Comparison of ENCODE assay signal across 10 mouse cellular contexts in genomic region chrY:1246117-1246516, GRCm38 (mm10). TPM values are rescaled to one million over a fixed set of nuclear protein-coding genes. Genes with fewer than 3 reads are reported as not detected.
DNase-seq lines count a peak whose midpoint lies in the region; ATAC-seq lines count a peak whose summit lies in the region.
"Had no signal": no experiment of that assay in that cellular context is flagged by ENCODE, and none has a peak within 500 bp of the region (broad histone marks: within the 10 kb centered on the region; RNA-seq: fewer than 3 reads in every experiment).

No protein-coding gene starts in this region.

- intact Hi-C loops in heart, postnatal 14 days (cut with DNase I): no loop called here

- H3K9me3 ChIP-seq in heart, embryonic 10.5 days: no peaks in the 10 kb centered on the region
- no peaks in the 10 kb centered on the region for H3K9me3 ChIP-seq in lung, embryonic 15.5 days
- H3K9me3 ChIP-seq in stomach, embryonic 14.5 days (ENCODE audit: control insufficient read depth, low read depth, low read length): no peaks in the 10 kb centered on the region
- H3K9me3 ChIP-seq: midbrain, embryonic 12.5 days had no signal

- 0 out of 2 replicates have a peak overlapping the region, but pooled peaks have one; percentile 6 for H3K4me2 ChIP-seq in lung, embryonic 15.5 days
- no peak overlapping the region for H3K4me2 ChIP-seq in stomach, embryonic 14.5 days (replicated peaks; ENCODE audit: low read depth, low read length)
- H3K4me2 ChIP-seq: midbrain, embryonic 12.5 days had no signal

- no peak for DNase-seq in heart, embryonic 10.5 days (ENCODE audit: low spot score)
- DNase-seq in heart, postnatal 14 days: no peak
- no peak for DNase-seq in lung, postnatal 4 days
- DNase-seq in cerebellum, postnatal 4 days (ENCODE audit: low spot score in 2 of 2): no peak
- no peak for DNase-seq in spleen, postnatal 10 days (ENCODE audit: low spot score in 2 of 2)

- no peak for ATAC-seq in lung, embryonic 15.5 days (ENCODE audit: borderline replicate concordance, extremely low read depth, low FRiP score, low TSS enrichment)
- peak; percentile 41 for ATAC-seq in inflammation-experienced regulatory T-cells, adult 6 months
- ATAC-seq in stomach, embryonic 14.5 days (ENCODE audit: insufficient number of reproducible peaks, insufficient read depth, low FRiP score, low read depth): no peak

- WGBS in heart, embryonic 10.5 days: 64% methylated on average over 6 of the region's 6 CpGs
- WGBS in lung, embryonic 15.5 days: 59% methylated on average over 6 of the region's 6 CpGs
- WGBS in stomach, embryonic 14.5 days: 44% methylated on average over 3 of the region's 6 CpGs

- no peaks in the 10 kb centered on the region for H3K27me3 ChIP-seq in heart, embryonic 10.5 days (ENCODE audit: insufficient read depth, poor library complexity, severe bottlenecking)
- H3K27me3 ChIP-seq in lung, embryonic 15.5 days: no peaks in the 10 kb centered on the region
- H3K27me3 ChIP-seq in stomach, embryonic 14.5 days (ENCODE audit: control insufficient read depth, insufficient read depth, low read length): no peaks in the 10 kb centered on the region
- H3K27me3 ChIP-seq: CH12.LX; midbrain, embryonic 12.5 days had no signal

- H3K9ac ChIP-seq in lung, embryonic 15.5 days: no peak overlapping the region
- no peak overlapping the region for H3K9ac ChIP-seq in stomach, embryonic 14.5 days (replicated peaks; ENCODE audit: low read depth, low read length)

- no peak overlapping the region for H3K27ac ChIP-seq in heart, embryonic 10.5 days
- H3K27ac ChIP-seq in lung, embryonic 15.5 days: no peak overlapping the region
- no peak overlapping the region for H3K27ac ChIP-seq in stomach, embryonic 14.5 days (ENCODE audit: low read length)

- H3K4me3 ChIP-seq in heart, embryonic 10.5 days: peak overlapping the region; percentile 54
- H3K4me3 ChIP-seq in lung, embryonic 15.5 days: peak overlapping the region; percentile 43; the same call in 1 of the 2 replicates
- peak overlapping the region; percentile 35; the same call in 1 of the 2 replicates for H3K4me3 ChIP-seq in stomach, embryonic 14.5 days (ENCODE audit: low read depth, low read length)

- H3K36me3 ChIP-seq in heart, embryonic 10.5 days: no peaks in the 10 kb centered on the region
- H3K36me3 ChIP-seq in lung, embryonic 15.5 days: no peaks in the 10 kb centered on the region
- no peaks in the 10 kb centered on the region for H3K36me3 ChIP-seq in stomach, embryonic 14.5 days (ENCODE audit: control insufficient read depth, insufficient read depth, low read length)
- H3K36me3 ChIP-seq: midbrain, embryonic 12.5 days had no signal

- no peaks in the 10 kb centered on the region for H3K4me1 ChIP-seq in heart, embryonic 10.5 days
- H3K4me1 ChIP-seq in lung, embryonic 15.5 days: no peaks in the 10 kb centered on the region
- H3K4me1 ChIP-seq in stomach, embryonic 14.5 days (ENCODE audit: control insufficient read depth, insufficient read depth, low read length): no peaks in the 10 kb centered on the region
- H3K4me1 ChIP-seq: midbrain, embryonic 12.5 days had no signal

RNA-seq across cellular contexts. Expression of gene Uty, which starts 0.6 kb away (rescaled TPM):
- polyA plus RNA-seq in heart, embryonic 10.5 days (2016; fragmentation: Nextera tagmentation; extraction: Ambion mirVana): 8.6 and 10.4 TPM in 2 replicates
- 10 to 100 TPM in 1 of 2 experiments, not detected in 1; 24.8 TPM for total RNA-seq in heart, postnatal 14 days (2021)
- polyA plus RNA-seq in lung, embryonic 15.5 days (2015; fragmentation: Nextera tagmentation; extraction: Ambion mirVana): 8.3 and 9.2 TPM in 2 replicates
- 10 to 100 TPM; 66.3 to 87.5 (median 68.0) TPM for polyA plus RNA-seq in inflammation-experienced regulatory T-cells, adult 6 months (2017; shearing (Covaris generic))
- polyA plus RNA-seq in stomach, embryonic 14.5 days (2014; fragmentation: Nextera tagmentation; extraction: Ambion mirVana): 30.2 TPM in 1 of 2 replicates, not detected in the other

RNA-seq across cellular contexts. Expression of gene Ddx3y, which starts 40.3 kb away (rescaled TPM):
- polyA plus RNA-seq in heart, embryonic 10.5 days (2016; fragmentation: Nextera tagmentation; extraction: Ambion mirVana): 12.5 and 18.6 TPM in 2 replicates
- total RNA-seq in heart, postnatal 14 days (2021): 10 to 100 TPM in 1 of 2 experiments, not detected in 1; 59.2 TPM
- polyA plus RNA-seq in lung, embryonic 15.5 days (2015; fragmentation: Nextera tagmentation; extraction: Ambion mirVana): 18.5 and 20.9 TPM in 2 replicates
- 100 to 1,000 TPM in 2 of 3 experiments, 10 to 100 TPM in 1; 91.1 to 151 (median 102) TPM for polyA plus RNA-seq in inflammation-experienced regulatory T-cells, adult 6 months (2017; shearing (Covaris generic))
- 49.9 TPM in 1 of 2 replicates, not detected in the other for polyA plus RNA-seq in stomach, embryonic 14.5 days (2014; fragmentation: Nextera tagmentation; extraction: Ambion mirVana)
